Mouse (Mus musculus) erythroblast, embryonic 14.5 days (primary cell): Measurements from ENCODE around the gene Stxbp4.

Source experiments
- GATA1 ChIP-seq: IDR thresholded peaks from 2 replicates; pipeline ENCODE4 v1.6.1; 2012; ENCODE audit warnings: low read length, inconsistent platforms, mixed read lengths
- TAL1 ChIP-seq: IDR thresholded peaks from 3 replicates; pipeline ENCODE4 v1.6.1; 2012; ENCODE audit warnings: low read length, inconsistent platforms, mixed read lengths

DNA sequence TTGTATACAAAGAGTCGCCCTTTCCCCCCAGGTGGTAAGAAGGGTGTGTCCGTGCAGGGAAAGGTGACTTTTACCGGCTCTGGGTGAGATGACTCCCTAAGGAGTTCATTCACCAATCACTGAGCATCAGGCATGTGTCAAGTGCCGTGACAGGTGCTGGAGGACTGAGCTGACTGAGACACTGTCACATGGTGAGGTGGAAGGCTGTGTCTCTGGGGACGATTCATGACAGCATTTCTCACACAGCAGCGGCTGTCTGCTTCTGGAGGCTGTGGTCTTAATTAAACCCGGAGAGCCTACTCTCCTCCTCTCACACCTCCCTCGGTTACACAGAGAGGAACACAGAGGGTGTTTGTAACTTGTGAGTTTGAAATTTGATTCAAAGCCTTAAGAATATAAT, 116.8 kb downstream of the Stxbp4 start:
- TF ChIP-seq GATA1: no peak
- TF ChIP-seq TAL1: no peak
